Mouse (Mus musculus) bone marrow, adult 2 months (tissue): Measurements from ENCODE around the gene Sphk2.

ENCODE experiments used
- CTCF ChIP-seq: fragments of 200-500 bp; IDR thresholded peaks from 2 replicates; pipeline ENCODE4 v1.5.1; 2011; ENCODE audit warnings: low read length, control low read depth; ENCODE audit not compliant: control insufficient read depth, insufficient read depth
- POLR2A ChIP-seq: fragments of 200-500 bp; IDR thresholded peaks from 2 replicates; pipeline ENCODE4 v1.6.1; 2011; ENCODE audit warnings: low read depth, mild to moderate bottlenecking, control low read depth, low read length, borderline replicate concordance; ENCODE audit not compliant: control insufficient read depth

- TF ChIP-seq CTCF = no peak
- TF ChIP-seq POLR2A = no peak
Measured at GRCm38 (mm10) chr7:45716952-45717917, 567 bp downstream of the Sphk2 start.
